ENCODE assay signal across 12 mouse cellular contexts in genomic region chr14:21547297-21547696, GRCm38 (mm10).
DNase-seq lines count a peak whose midpoint lies in the region; ATAC-seq and TF ChIP-seq lines count a peak whose summit lies in the region.
"Had no signal": no experiment of that assay in that cellular context is flagged by ENCODE, and none has a peak within 500 bp of the region (broad histone marks: within the 10 kb centered on the region; RNA-seq: fewer than 3 reads in every experiment).

No protein-coding gene starts in this region.

- ATAC-seq in forebrain, embryonic 12.5 days (ENCODE audit: low FRiP score), result no peak

- no peak overlapping the region for H3K4me3 ChIP-seq in layer of hippocampus, adult 2 months
- no peak overlapping the region for H3K4me3 ChIP-seq in forebrain, embryonic 12.5 days (replicated peaks)
- H3K4me3 ChIP-seq in midbrain, embryonic 10.5 days, result no peak overlapping the region

- peak overlapping the region; percentile 12; the same call in 1 of the 2 replicates for H3K27ac ChIP-seq in layer of hippocampus, adult 2 months
- H3K27ac ChIP-seq in forebrain, embryonic 12.5 days, result peak overlapping the region; percentile 65
- peak overlapping the region; percentile 73; the same call in 1 of the 2 replicates for H3K27ac ChIP-seq in midbrain, embryonic 10.5 days (replicated peaks)

- intact Hi-C loops in left cerebral cortex, postnatal 25 days (cut with DNase I), result no loop called here

- no peaks in the 10 kb centered on the region for H3K9me3 ChIP-seq in forebrain, embryonic 12.5 days
- peaks cover 2% of the 10 kb centered on the region; the same call in 1 of the 2 replicates for H3K9me3 ChIP-seq in midbrain, embryonic 10.5 days (replicated peaks)

- H3K4me1 ChIP-seq in forebrain, embryonic 12.5 days, result peaks cover 56% of the 10 kb centered on the region
- H3K4me1 ChIP-seq in midbrain, embryonic 10.5 days, result peaks cover 55% of the 10 kb centered on the region

- WGBS in forebrain, embryonic 12.5 days, result 38% methylated on average over 7 of the region's 7 CpGs
- WGBS in midbrain, embryonic 10.5 days, result 61% methylated on average over 7 of the region's 7 CpGs

- peak; percentile 35 for DNase-seq in embryo, embryonic 10.5 days (ENCODE audit: low spot score)
- DNase-seq in embryo, embryonic 9.5 days (ENCODE audit: extremely low spot score), result no peak
- DNase-seq in layer of hippocampus, adult 2 months (ENCODE audit: low spot score in 2 of 2), result no peak
- DNase-seq in layer of hippocampus, adult 9-10 months (ENCODE audit: low spot score), result no peak
- no peak for DNase-seq in midbrain, embryonic 10.5 days (ENCODE audit: low spot score)
- DNase-seq in left cerebral cortex, postnatal 25 days (ENCODE audit: low spot score in 2 of 2), result no peak
- no peak for DNase-seq in layer of hippocampus, postnatal 10 days (ENCODE audit: low spot score in 2 of 2)
- DNase-seq: gastrocnemius, postnatal 36 days; kidney, postnatal 25 days; left cerebral cortex, postnatal 4 days; right cerebral cortex, postnatal 14 days had no signal

- H3K27me3 ChIP-seq in forebrain, embryonic 12.5 days, result no peaks in the 10 kb centered on the region
- no peaks in the 10 kb centered on the region for H3K27me3 ChIP-seq in midbrain, embryonic 10.5 days (ENCODE audit: low read depth, poor library complexity, severe bottlenecking)

- no peak overlapping the region for H3K4me2 ChIP-seq in forebrain, embryonic 12.5 days

- H3K36me3 ChIP-seq in forebrain, embryonic 12.5 days (replicated peaks), result peaks cover 3% of the 10 kb centered on the region
- H3K36me3 ChIP-seq in midbrain, embryonic 10.5 days, result peaks cover 4% of the 10 kb centered on the region

- no peak for TF ChIP-seq CTCF in layer of hippocampus, adult 2 months (conservative IDR thresholded peaks at IDR 0.05)

- H3K9ac ChIP-seq in forebrain, embryonic 12.5 days, result no peak overlapping the region

Comparison
In these comparisons a context has a peak if more than half of its experiments do, and no peak if none do; other contexts are left out.
1. H3K27ac ChIP-seq: peak in every context shown above with its lines; median percentile 73 in midbrain, embryonic 10.5 days; 65 in forebrain, embryonic 12.5 days; 12 in layer of hippocampus, adult 2 months.